Mouse (Mus musculus): ENCODE measurements around the gene Plxnc1. TPM values are rescaled to one million over a fixed set of nuclear protein-coding genes. Genes with fewer than 3 reads are reported as not detected.

The Plxnc1 gene
- polyA plus RNA-seq, 1 experiment from 2014 or later: 2.4 TPM

GRCm38 (mm10) chr10:94809946-94810472 lies 134.6 kb downstream of the Plxnc1 start:
- WGBS: 56% methylated on average over 7 of the region's 7 CpGs
- Histone ChIP-seq H3K9me3 (no peaks in the 10 kb centered on the region), H3K4me1 (peaks cover 4% of the 10 kb centered on the region), H3K9ac (no peak overlapping the region), H3K27ac (no peak overlapping the region), H3K27me3 (peaks cover 3% of the 10 kb centered on the region; the same call in 1 of the 2 replicates), H3K4me3 (no peak overlapping the region), H3K4me2 (no peak overlapping the region), H3K36me3 (no peaks in the 10 kb centered on the region)
- no peak for ATAC-seq (ENCODE audit: insufficient number of reproducible peaks, insufficient read depth, low FRiP score, low TSS enrichment, low read depth)

GRCm38 (mm10) chr10:94808275-94808674 lies 136.4 kb downstream of the Plxnc1 start:
- Histone ChIP-seq H3K9me3 (no peaks in the 10 kb centered on the region), H3K27ac (no peak overlapping the region)
- ATAC-seq (ENCODE audit: insufficient number of reproducible peaks, insufficient read depth, low FRiP score, low TSS enrichment, low read depth): no peak

GRCm38 (mm10) chr10:94807323-94807722 lies 137.3 kb downstream of the Plxnc1 start:
- no peak overlapping the region for H3K9ac ChIP-seq
- no peak overlapping the region for H3K4me3 ChIP-seq
- no peak overlapping the region for H3K27ac ChIP-seq
- H3K27me3 ChIP-seq: no peaks in the 10 kb centered on the region
- peaks cover 17% of the 10 kb centered on the region for H3K4me1 ChIP-seq
- no peaks in the 10 kb centered on the region for H3K9me3 ChIP-seq
- no peaks in the 10 kb centered on the region for H3K36me3 ChIP-seq
- no peak for ATAC-seq (ENCODE audit: insufficient number of reproducible peaks, insufficient read depth, low FRiP score, low TSS enrichment, low read depth)
- 72% methylated on average over 7 of the region's 7 CpGs for WGBS
- no peak overlapping the region for H3K4me2 ChIP-seq

More at GRCm38 (mm10) chr10:94808275-94808674, 136.4 kb downstream of the Plxnc1 start:
- Histone ChIP-seq H3K4me1 (peaks cover 17% of the 10 kb centered on the region), H3K27me3 (peaks cover 3% of the 10 kb centered on the region; the same call in 1 of the 2 replicates), H3K9ac (no peak overlapping the region), H3K36me3 (no peaks in the 10 kb centered on the region), H3K4me3 (no peak overlapping the region), H3K4me2 (no peak overlapping the region)
- 77% methylated on average over 6 of the region's 6 CpGs for WGBS

GRCm38 (mm10) chr10:94804909-94805220 lies 139.8 kb downstream of the Plxnc1 start:
- no peak overlapping the region for H3K27ac ChIP-seq
- 47% methylated on average over 1 of the region's 1 CpGs for WGBS

GRCm38 (mm10) chr10:94804029-94804908 lies 140.4 kb downstream of the Plxnc1 start:
- H3K27ac ChIP-seq: no peak overlapping the region
- no peak overlapping the region for H3K4me2 ChIP-seq
- no peak overlapping the region for H3K4me3 ChIP-seq
- WGBS: 59% methylated on average over 10 of the region's 10 CpGs
- no peak for ATAC-seq (ENCODE audit: insufficient number of reproducible peaks, insufficient read depth, low FRiP score, low TSS enrichment, low read depth)
- H3K27me3 ChIP-seq: no peaks in the 10 kb centered on the region
- H3K36me3 ChIP-seq: no peaks in the 10 kb centered on the region; the same call in 1 of the 2 replicates
- peaks cover 17% of the 10 kb centered on the region for H3K4me1 ChIP-seq
- no peaks in the 10 kb centered on the region for H3K9me3 ChIP-seq
- H3K9ac ChIP-seq: 0 out of 2 replicates have a peak overlapping the region, but pooled peaks have one; percentile 21

More at GRCm38 (mm10) chr10:94804909-94805220, 139.8 kb downstream of the Plxnc1 start:
- H3K36me3 ChIP-seq: no peaks in the 10 kb centered on the region
- no peaks in the 10 kb centered on the region for H3K27me3 ChIP-seq
- H3K4me2 ChIP-seq: no peak overlapping the region
- peaks cover 17% of the 10 kb centered on the region for H3K4me1 ChIP-seq
- no peak for ATAC-seq (ENCODE audit: insufficient number of reproducible peaks, insufficient read depth, low FRiP score, low TSS enrichment, low read depth)
- H3K4me3 ChIP-seq: no peak overlapping the region
- H3K9me3 ChIP-seq: no peaks in the 10 kb centered on the region
- no peak overlapping the region for H3K9ac ChIP-seq

- Histone ChIP-seq H3K27me3 (no peaks in the 10 kb centered on the region), H3K4me3 (no peak overlapping the region), H3K4me2 (no peak overlapping the region), H3K9me3 (no peaks in the 10 kb centered on the region), H3K9ac (no peak overlapping the region), H3K36me3 (peaks cover under 1% of the 10 kb centered on the region), H3K4me1 (peaks cover 17% of the 10 kb centered on the region), H3K27ac (no peak overlapping the region)
- 82% methylated on average over 7 of the region's 7 CpGs for WGBS
- ATAC-seq (ENCODE audit: insufficient number of reproducible peaks, insufficient read depth, low FRiP score, low TSS enrichment, low read depth): no peak
Observed at GRCm38 (mm10) chr10:94800677-94801354, 143.8 kb downstream of the Plxnc1 start.

GRCm38 (mm10) chr10:94799485-94800239 lies 145.0 kb downstream of the Plxnc1 start:
- no peak overlapping the region for H3K27ac ChIP-seq

GRCm38 (mm10) chr10:94798128-94798527 lies 146.5 kb downstream of the Plxnc1 start:
- Histone ChIP-seq H3K4me3 (no peak overlapping the region), H3K36me3 (peaks cover 7% of the 10 kb centered on the region), H3K4me1 (0 out of 2 replicates have a peak, but pooled peaks cover 3% of the 10 kb centered on the region), H3K27me3 (no peaks in the 10 kb centered on the region), H3K9ac (no peak overlapping the region), H3K9me3 (no peaks in the 10 kb centered on the region), H3K27ac (no peak overlapping the region), H3K4me2 (no peak overlapping the region)
- ATAC-seq (ENCODE audit: insufficient number of reproducible peaks, insufficient read depth, low FRiP score, low TSS enrichment, low read depth): no peak
- WGBS: 81% methylated on average over 5 of the region's 5 CpGs

More at GRCm38 (mm10) chr10:94799485-94800239, 145.0 kb downstream of the Plxnc1 start:
- Histone ChIP-seq H3K9me3 (no peaks in the 10 kb centered on the region), H3K4me1 (peaks cover 10% of the 10 kb centered on the region), H3K4me2 (no peak overlapping the region), H3K27me3 (no peaks in the 10 kb centered on the region), H3K4me3 (no peak overlapping the region), H3K9ac (no peak overlapping the region), H3K36me3 (peaks cover 7% of the 10 kb centered on the region)
- no peak for ATAC-seq (ENCODE audit: insufficient number of reproducible peaks, insufficient read depth, low FRiP score, low TSS enrichment, low read depth)
- 42% methylated on average over 2 of the region's 2 CpGs for WGBS

- no peak overlapping the region for H3K9ac ChIP-seq
- H3K27ac ChIP-seq: no peak overlapping the region
- no peaks in the 10 kb centered on the region for H3K9me3 ChIP-seq
- peaks cover 10% of the 10 kb centered on the region for H3K36me3 ChIP-seq
- 91% methylated on average over 5 of the region's 5 CpGs for WGBS
- no peak overlapping the region for H3K4me3 ChIP-seq
- H3K4me2 ChIP-seq: no peak overlapping the region
- no peaks in the 10 kb centered on the region for H3K27me3 ChIP-seq
- no peak for ATAC-seq (ENCODE audit: insufficient number of reproducible peaks, insufficient read depth, low FRiP score, low TSS enrichment, low read depth)
- H3K4me1 ChIP-seq: 0 out of 2 replicates have a peak, but pooled peaks cover 3% of the 10 kb centered on the region
Observed at GRCm38 (mm10) chr10:94794666-94795244, 149.9 kb downstream of the Plxnc1 start.

- Histone ChIP-seq H3K36me3 (peaks cover 17% of the 10 kb centered on the region), H3K4me2 (no peak overlapping the region), H3K27me3 (no peaks in the 10 kb centered on the region), H3K4me1 (0 out of 2 replicates have a peak, but pooled peaks cover 3% of the 10 kb centered on the region), H3K9ac (no peak overlapping the region), H3K4me3 (no peak overlapping the region), H3K9me3 (no peaks in the 10 kb centered on the region), H3K27ac (no peak overlapping the region)
- 91% methylated on average over 3 of the region's 3 CpGs for WGBS
- ATAC-seq (ENCODE audit: insufficient number of reproducible peaks, insufficient read depth, low FRiP score, low TSS enrichment, low read depth): no peak
Observed at GRCm38 (mm10) chr10:94793914-94794313, 150.7 kb downstream of the Plxnc1 start.

- peaks cover 17% of the 10 kb centered on the region for H3K36me3 ChIP-seq
- no peaks in the 10 kb centered on the region for H3K9me3 ChIP-seq
- H3K4me1 ChIP-seq: 0 out of 2 replicates have a peak, but pooled peaks cover 3% of the 10 kb centered on the region
- H3K27ac ChIP-seq: no peak overlapping the region
- WGBS: 77% methylated on average over 3 of the region's 3 CpGs
- no peak for ATAC-seq (ENCODE audit: insufficient number of reproducible peaks, insufficient read depth, low FRiP score, low TSS enrichment, low read depth)
- no peak overlapping the region for H3K9ac ChIP-seq
- H3K27me3 ChIP-seq: no peaks in the 10 kb centered on the region
- H3K4me2 ChIP-seq: no peak overlapping the region
- H3K4me3 ChIP-seq: no peak overlapping the region
Observed at GRCm38 (mm10) chr10:94789205-94789604, 155.4 kb downstream of the Plxnc1 start.

Measured in embryonic facial prominence, embryonic 13.5 days (tissue).